Mouse (Mus musculus) hindbrain, embryonic 16.5 days (tissue): ENCODE measurements around the gene Gnaq. TPM values are rescaled to one million over a fixed set of nuclear protein-coding genes. Genes with fewer than 3 reads are reported as not detected.

Experiments
- ATAC-seq: fragments of 200-750 bp; cut with Nextera tagmentation; 2 replicates; pipeline ENCODE4 v1.8.0; 2017; ENCODE audit warnings: moderate TSS enrichment, moderate library complexity
- H3K27ac ChIP-seq: fragments of 300-500 bp; sonication (generic); 2 replicates; pipeline ENCODE4 v1.5.1; 2014; ENCODE audit warnings: low read depth, mild to moderate bottlenecking, control low read depth, low read length, moderate library complexity
- H3K27me3 ChIP-seq: fragments of 300-500 bp; sonication (generic); replicated peaks from 2 replicates; pipeline ENCODE4 v1.6.1; 2014; ENCODE audit warnings: low read length; ENCODE audit not compliant: control insufficient read depth, insufficient read depth
- H3K36me3 ChIP-seq: fragments of 300-500 bp; sonication (generic); 2 replicates; pipeline ENCODE4 v1.6.1; 2014; ENCODE audit warnings: mild to moderate bottlenecking, low read length, moderate library complexity, mixed read lengths; ENCODE audit not compliant: control insufficient read depth, insufficient read depth
- H3K4me1 ChIP-seq: fragments of 300-500 bp; sonication (generic); 2 replicates; pipeline ENCODE4 v1.6.1; 2014; ENCODE audit warnings: low read depth, low read length; ENCODE audit not compliant: control insufficient read depth, insufficient read depth
- H3K4me2 ChIP-seq: fragments of 300-500 bp; sonication (generic); 2 replicates; pipeline ENCODE4 v1.6.1; 2014; ENCODE audit warnings: mild to moderate bottlenecking, low read length, control low read depth, moderate library complexity
- H3K4me3 ChIP-seq: fragments of 300-500 bp; sonication (generic); 2 replicates; pipeline ENCODE4 v1.5.1; 2014; ENCODE audit warnings: mild to moderate bottlenecking, low read length, control low read depth, moderate library complexity
- H3K9ac ChIP-seq: fragments of 300-500 bp; sonication (generic); 2 replicates; pipeline ENCODE4 v1.6.1; 2014; ENCODE audit warnings: low read depth, mild to moderate bottlenecking, control low read depth, low read length, moderate library complexity
- H3K9me3 ChIP-seq: fragments of 300-500 bp; sonication (generic); 2 replicates; pipeline ENCODE4 v1.6.1; 2014; ENCODE audit warnings: mild to moderate bottlenecking, low read length, moderate library complexity; ENCODE audit not compliant: control insufficient read depth
- WGBS: fragments of 180-500 bp; shearing (Covaris S2); extraction: QIAGEN DNeasy Blood & Tissue Kit; methylation state at CpG from one replicate; pipeline ENCODE4 v1.1.7; 2014; 5-methylcytosine and 5-hydroxymethylcytosine counted together
- polyA plus RNA-seq: library from polyadenylated mRNA; unstranded; fragments of >200 nt; fragmentation: Nextera tagmentation; extraction: Ambion mirVana; gene quantifications from 2 replicates; pipeline ENCODE4 v1.2.1, GENCODE M21; 2015

The Gnaq gene
- polyA plus RNA-seq, 1 experiment from 2014 or later: 104 TPM

DNA sequence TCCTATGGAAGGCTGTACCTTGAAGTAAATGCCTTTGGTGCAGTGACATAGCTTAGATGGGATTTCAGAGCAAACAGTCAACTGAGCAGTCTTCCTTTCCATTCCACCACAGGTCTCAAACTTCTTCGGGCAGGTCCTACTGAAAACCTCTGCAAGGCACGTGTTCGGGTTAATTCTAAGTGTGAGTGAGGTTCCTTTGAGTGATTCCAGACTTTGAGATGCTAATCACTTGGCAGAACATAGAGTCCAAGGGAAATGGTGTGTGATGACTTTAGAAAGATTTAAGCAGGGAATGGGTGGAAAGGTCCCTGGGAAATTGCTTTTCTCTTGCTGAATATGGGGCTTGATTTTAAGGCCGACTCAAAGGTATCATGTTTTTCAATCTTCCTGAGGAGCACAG lies 14.2 kb upstream of the Gnaq start:
- Histone ChIP-seq H3K27ac (no peak overlapping the region), H3K9ac (no peak overlapping the region), H3K4me3 (no peak overlapping the region), H3K4me2 (no peak overlapping the region), H3K27me3 (no peaks in the 10 kb centered on the region), H3K36me3 (no peaks in the 10 kb centered on the region), H3K9me3 (no peaks in the 10 kb centered on the region), H3K4me1 (no peaks in the 10 kb centered on the region; the same call in 1 of the 2 replicates)
- no peak for ATAC-seq
- 81% methylated on average over 4 of the region's 4 CpGs for WGBS

DNA sequence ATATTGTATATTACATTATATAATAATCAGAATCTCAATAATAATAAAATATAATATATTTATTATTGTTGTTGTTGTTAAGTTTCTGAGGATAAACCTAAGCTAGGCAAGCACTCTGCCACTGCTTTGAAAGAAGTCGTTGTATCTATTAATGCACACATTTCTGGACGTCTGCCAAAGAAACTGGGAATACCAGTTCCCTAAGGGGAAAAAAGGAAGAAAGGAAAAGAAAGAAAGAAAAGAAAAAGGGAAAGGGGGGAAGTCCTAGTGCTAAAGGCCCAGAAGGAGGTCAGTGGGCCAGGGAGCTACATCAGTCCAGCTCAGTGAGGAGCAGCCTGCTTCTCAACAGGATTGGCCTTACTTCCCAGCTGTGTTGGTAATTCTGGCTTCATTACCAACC lies 11.3 kb upstream of the Gnaq start:
- Histone ChIP-seq H3K4me3 (no peak overlapping the region), H3K9ac (no peak overlapping the region), H3K4me1 (no peaks in the 10 kb centered on the region; the same call in 1 of the 2 replicates), H3K9me3 (no peaks in the 10 kb centered on the region), H3K27me3 (no peaks in the 10 kb centered on the region), H3K36me3 (no peaks in the 10 kb centered on the region), H3K4me2 (no peak overlapping the region), H3K27ac (no peak overlapping the region)
- 31% methylated on average over 2 of the region's 2 CpGs for WGBS
- no peak for ATAC-seq

DNA sequence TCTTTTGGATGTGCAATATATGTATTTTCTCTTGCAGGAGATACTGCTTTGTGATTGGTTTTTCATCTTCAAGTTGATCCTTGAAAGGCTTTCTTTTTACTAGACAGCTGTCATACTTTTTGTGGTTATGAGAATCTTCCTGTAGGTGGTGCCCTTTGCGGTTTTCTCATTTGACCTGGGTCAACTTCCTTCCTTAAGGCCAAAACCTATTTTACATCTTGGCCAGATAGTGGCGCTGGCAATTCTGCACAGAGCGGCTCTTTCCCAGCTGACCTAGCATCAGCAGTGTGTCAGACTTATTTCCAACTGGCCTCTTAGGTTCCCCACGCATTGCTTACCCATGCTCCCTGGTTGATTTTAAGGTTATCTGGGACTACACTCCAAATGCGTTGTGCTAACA lies 3.9 kb upstream of the Gnaq start:
- Histone ChIP-seq H3K4me2 (no peak overlapping the region), H3K9me3 (no peaks in the 10 kb centered on the region), H3K4me1 (no peaks in the 10 kb centered on the region), H3K27me3 (no peaks in the 10 kb centered on the region), H3K9ac (no peak overlapping the region), H3K27ac (no peak overlapping the region), H3K36me3 (no peaks in the 10 kb centered on the region), H3K4me3 (no peak overlapping the region)
- WGBS: 51% methylated on average over 5 of the region's 5 CpGs
- no peak for ATAC-seq

DNA sequence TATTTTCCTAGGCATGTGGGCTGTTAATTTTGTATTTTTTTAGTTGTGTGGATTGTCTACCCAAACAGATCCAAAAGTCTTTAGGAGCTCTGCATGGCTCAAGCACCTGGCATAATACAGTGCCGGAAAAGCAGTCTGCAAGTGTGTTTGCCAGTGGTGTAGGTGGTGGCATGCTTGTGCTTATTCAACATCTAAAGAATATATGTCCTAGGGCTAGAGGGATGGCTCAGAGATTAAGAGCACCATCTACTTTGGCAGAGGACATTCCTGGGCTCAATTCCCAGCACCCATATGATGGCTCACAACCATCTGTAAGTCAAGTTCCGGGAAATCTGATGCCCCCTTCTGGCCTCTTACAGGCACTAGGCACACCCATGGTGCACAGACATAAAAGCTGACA lies 3.5 kb upstream of the Gnaq start:
- H3K36me3 ChIP-seq: no peaks in the 10 kb centered on the region
- WGBS: 88% methylated on average over 2 of the region's 2 CpGs
- no peaks in the 10 kb centered on the region for H3K9me3 ChIP-seq
- no peaks in the 10 kb centered on the region for H3K4me1 ChIP-seq
- H3K27ac ChIP-seq: no peak overlapping the region
- no peak for ATAC-seq
- no peak overlapping the region for H3K4me2 ChIP-seq
- no peak overlapping the region for H3K4me3 ChIP-seq
- no peak overlapping the region for H3K9ac ChIP-seq
- no peaks in the 10 kb centered on the region for H3K27me3 ChIP-seq

DNA sequence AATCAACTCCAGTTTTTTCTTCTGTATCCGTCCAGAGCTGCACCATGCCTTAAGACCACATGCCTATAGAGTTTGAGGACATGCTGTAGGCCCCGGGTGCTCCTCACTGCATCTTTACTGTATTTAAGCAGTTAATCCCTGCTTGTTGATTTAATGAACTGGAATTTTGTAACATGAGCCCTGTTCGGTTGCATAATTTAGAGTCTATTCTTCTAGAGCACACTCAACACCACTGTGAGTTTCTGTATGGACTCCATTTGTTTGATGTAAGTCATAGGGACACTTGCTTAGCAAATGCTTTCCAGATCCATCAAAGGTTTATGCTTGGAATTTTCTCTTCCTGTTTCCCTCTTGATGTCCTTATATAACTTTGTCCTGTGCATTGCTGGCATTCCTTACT lies 2.2 kb upstream of the Gnaq start:
- Histone ChIP-seq H3K4me1 (peaks cover 6% of the 10 kb centered on the region), H3K27me3 (no peaks in the 10 kb centered on the region), H3K9ac (no peak overlapping the region), H3K9me3 (no peaks in the 10 kb centered on the region), H3K36me3 (no peaks in the 10 kb centered on the region), H3K4me3 (no peak overlapping the region), H3K4me2 (no peak overlapping the region), H3K27ac (no peak overlapping the region)
- ATAC-seq: no peak
- WGBS: 74% methylated on average over 3 of the region's 3 CpGs

DNA sequence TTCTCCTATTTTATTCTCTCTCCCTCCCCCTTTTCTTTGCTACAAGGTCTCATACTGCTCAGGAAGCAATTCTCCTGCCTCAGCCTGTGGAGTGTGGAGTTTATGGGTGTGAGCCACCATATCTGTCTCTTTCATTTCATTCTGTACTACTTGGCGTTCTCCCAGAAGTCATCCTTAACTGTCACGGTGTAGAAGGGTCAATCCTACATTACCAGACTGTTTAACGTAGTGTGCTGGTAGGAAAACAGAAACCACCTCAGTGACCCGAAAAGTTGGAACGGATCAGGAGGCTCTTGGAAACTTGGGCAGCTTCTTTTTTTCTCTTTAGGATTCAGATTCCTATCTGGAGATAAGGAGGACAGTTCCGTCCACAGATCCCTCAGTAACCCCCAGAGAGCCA lies 800 bp upstream of the Gnaq start:
- Histone ChIP-seq H3K4me2 (peak overlapping the region; percentile 79), H3K9me3 (no peaks in the 10 kb centered on the region), H3K36me3 (no peaks in the 10 kb centered on the region), H3K4me1 (peaks cover 14% of the 10 kb centered on the region), H3K4me3 (peak overlapping the region; percentile 69), H3K27me3 (no peaks in the 10 kb centered on the region), H3K27ac (peak overlapping the region; percentile 98), H3K9ac (peak overlapping the region; percentile 96)
- 11% methylated on average over 6 of the region's 6 CpGs for WGBS
- ATAC-seq: no peak

DNA sequence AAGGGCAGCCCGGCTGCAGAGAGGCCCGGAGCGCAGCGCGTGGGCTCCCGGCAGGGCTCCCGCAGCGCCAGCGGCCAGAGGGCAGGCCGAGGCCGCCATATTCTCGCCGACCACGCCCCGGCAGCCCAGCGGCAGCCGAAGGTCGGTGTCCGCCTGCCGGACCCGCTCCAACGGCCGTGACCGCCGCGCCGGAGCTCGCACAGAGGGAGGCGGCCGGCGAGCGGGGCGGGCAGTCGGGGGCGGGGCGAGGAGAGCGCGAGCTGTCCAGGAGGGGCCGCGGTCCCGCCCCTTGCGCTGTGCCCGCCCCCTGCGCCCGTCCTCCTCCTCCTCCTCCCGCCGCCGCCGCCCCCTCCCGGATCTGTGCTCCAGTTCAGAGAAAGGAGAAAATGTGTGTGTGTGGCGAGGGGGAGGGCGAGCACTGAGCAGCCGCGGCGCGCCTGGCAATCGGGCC lies 266 bp upstream of the Gnaq start:
- peak; percentile 93 for ATAC-seq
- H3K9me3 ChIP-seq: no peaks in the 10 kb centered on the region
- peak overlapping the region; percentile 69 for H3K4me3 ChIP-seq
- H3K9ac ChIP-seq: peak overlapping the region; percentile 96
- H3K4me2 ChIP-seq: peak overlapping the region; percentile 79
- 2% methylated on average over 28 of the region's 57 CpGs for WGBS
- H3K36me3 ChIP-seq: no peaks in the 10 kb centered on the region
- H3K27me3 ChIP-seq: no peaks in the 10 kb centered on the region
- H3K27ac ChIP-seq: peak overlapping the region; percentile 98
- peaks cover 17% of the 10 kb centered on the region for H3K4me1 ChIP-seq

DNA sequence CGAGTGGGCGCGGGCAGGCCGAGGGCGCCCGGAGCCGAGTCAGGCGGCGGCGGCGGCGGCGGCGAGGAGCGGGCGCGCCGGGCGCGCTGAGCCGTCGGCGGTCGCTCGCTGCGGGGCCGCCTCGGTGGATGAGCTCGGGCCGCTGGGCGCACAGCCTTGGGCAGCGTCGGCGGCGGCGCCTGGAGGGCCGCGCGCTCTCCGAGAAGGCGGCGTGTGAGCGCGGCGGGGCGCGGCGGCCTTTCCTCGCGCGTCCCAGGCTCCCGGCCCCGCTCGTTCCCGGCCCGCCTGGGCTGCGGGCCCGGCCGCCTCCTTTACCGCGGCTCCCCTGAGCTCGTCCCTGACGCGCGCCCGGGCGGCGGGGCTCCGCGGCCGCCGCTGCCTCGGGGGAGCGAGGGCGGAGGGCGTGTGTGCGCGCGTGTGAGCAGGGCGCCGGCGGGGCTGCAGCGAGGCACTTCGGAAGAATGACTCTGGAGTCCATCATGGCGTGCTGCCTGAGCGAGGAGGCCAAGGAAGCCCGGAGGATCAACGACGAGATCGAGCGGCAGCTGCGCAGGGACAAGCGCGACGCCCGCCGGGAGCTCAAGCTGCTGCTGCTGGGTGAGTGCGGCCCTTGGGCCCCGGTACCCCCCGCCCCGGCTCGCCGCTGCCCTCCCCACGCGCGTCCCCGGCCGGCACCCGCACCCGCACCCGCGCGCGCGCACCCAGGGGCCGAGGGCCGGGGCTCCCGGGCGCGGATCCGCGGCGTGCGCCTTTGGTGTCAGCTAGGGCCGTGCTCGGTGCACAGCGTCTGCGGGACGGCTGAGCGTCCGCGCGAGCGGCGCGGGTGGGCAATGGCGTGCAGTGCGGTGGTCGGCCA lies 462 bp downstream of the Gnaq start:
- Histone ChIP-seq H3K9me3 (no peaks in the 10 kb centered on the region), H3K27ac (peak overlapping the region; percentile 98), H3K9ac (peak overlapping the region; percentile 96), H3K36me3 (no peaks in the 10 kb centered on the region), H3K27me3 (no peaks in the 10 kb centered on the region), H3K4me3 (peak overlapping the region; percentile 69), H3K4me2 (peak overlapping the region; percentile 79), H3K4me1 (peaks cover 24% of the 10 kb centered on the region)
- peak; percentile 62 for ATAC-seq
- WGBS: under 1% methylated on average over 93 of the region's 139 CpGs

DNA sequence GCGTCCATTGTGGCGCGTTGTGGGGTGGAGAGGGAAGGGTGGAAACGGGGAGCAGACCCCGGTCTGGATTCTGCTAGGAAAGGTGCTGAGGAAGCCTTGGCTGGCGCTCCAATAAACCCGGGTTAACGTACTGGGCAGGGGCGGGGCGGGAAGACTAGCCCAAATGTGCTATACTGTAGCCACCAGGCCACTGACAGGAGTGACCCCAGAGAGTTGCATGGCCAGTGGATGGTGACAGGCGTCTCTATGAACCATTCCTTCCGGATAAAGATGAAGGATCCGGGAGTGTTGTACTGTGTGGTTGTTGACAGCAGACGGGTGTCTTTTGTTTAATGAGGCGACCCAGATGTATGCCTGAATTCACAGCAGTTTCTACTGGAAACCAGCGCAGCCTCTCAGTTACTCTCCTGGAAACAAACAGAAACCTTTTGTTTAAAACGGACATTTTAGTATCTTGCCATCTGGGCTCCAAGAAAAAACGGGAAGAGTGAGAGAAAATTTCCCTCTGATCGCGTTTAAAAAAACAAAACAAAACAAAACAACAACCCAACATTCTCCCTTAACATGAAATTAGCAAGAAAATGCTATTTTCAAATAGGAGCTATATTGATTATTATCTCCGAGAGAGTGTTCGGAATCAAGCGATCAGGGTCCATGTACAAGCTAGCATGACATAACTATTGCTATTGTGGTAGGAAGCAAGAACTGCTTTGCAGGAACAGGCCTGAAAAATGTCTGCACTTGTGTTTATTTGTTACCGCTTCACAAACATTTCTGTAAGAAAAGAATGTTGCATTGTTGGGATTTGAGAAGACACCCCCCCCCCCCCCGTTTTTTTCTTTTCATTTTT lies 1.3 kb downstream of the Gnaq start:
- H3K4me3 ChIP-seq: peak overlapping the region; percentile 69
- H3K27me3 ChIP-seq: no peaks in the 10 kb centered on the region
- ATAC-seq: peak; percentile 23
- H3K9ac ChIP-seq: peak overlapping the region; percentile 96
- no peaks in the 10 kb centered on the region for H3K36me3 ChIP-seq
- 6% methylated on average over 25 of the region's 25 CpGs for WGBS
- H3K27ac ChIP-seq: peak overlapping the region; percentile 98
- peaks cover 33% of the 10 kb centered on the region for H3K4me1 ChIP-seq
- peak overlapping the region; percentile 79 for H3K4me2 ChIP-seq
- H3K9me3 ChIP-seq: no peaks in the 10 kb centered on the region
